8 mouse cellular contexts compared by ENCODE assay signal in genomic region chr1:163403498-163404126, GRCm38 (mm10). TPM values are rescaled to one million over a fixed set of nuclear protein-coding genes. Genes with fewer than 3 reads are reported as not detected.
DNase-seq lines count a peak whose midpoint lies in the region; ATAC-seq and TF ChIP-seq lines count a peak whose summit lies in the region.

TSS of gene Gorab (minus strand) at chr1:163403669.

- no peaks in the 10 kb centered on the region for H3K36me3 ChIP-seq in C2C12 (ENCODE audit: control insufficient read depth, insufficient read depth)
- H3K36me3 ChIP-seq in erythroblast, embryonic 14.5 days (ENCODE audit: control insufficient read depth): no peaks in the 10 kb centered on the region
- no peaks in the 10 kb centered on the region for H3K36me3 ChIP-seq in heart, embryonic 11.5 days (ENCODE audit: control insufficient read depth, insufficient read depth, low read length)
- no peaks in the 10 kb centered on the region for H3K36me3 ChIP-seq in kidney, embryonic 16.5 days (ENCODE audit: insufficient read depth, low read length)
- no peaks in the 10 kb centered on the region for H3K36me3 ChIP-seq in liver, adult 2 months (ENCODE audit: control insufficient read depth, insufficient read depth, low read length)
- no peaks in the 10 kb centered on the region for H3K36me3 ChIP-seq in myocyte (ENCODE audit: control insufficient read depth, insufficient read depth)
- no peaks in the 10 kb centered on the region for H3K36me3 ChIP-seq in splenic B cell, adult 2 months (ENCODE audit: control insufficient read depth, insufficient read depth, low read length, poor library complexity, severe bottlenecking)

- TF ChIP-seq POLR2A in brain, embryonic 14.5 days (IDR thresholded peaks at IDR 0.05; ENCODE audit: borderline replicate concordance, extremely low read depth, insufficient read depth, insufficient read length, poor library complexity, severe bottlenecking): peak; percentile 25; the same call in 1 of the 2 replicates
- peak; percentile 32; the same call in 1 of the 2 replicates for TF ChIP-seq POLR2A in liver, adult 2 months (IDR thresholded peaks at IDR 0.05; ENCODE audit: extremely low read depth, insufficient read depth, low read length)
- TF ChIP-seq POLR2A in myocyte (IDR thresholded peaks at IDR 0.05; ENCODE audit: insufficient read length, low read depth): peak; percentile 62

- peak; percentile 100 for ATAC-seq in heart, embryonic 11.5 days (replicated peaks; ENCODE audit: insufficient number of reproducible peaks, low FRiP score, low TSS enrichment)
- ATAC-seq in kidney, embryonic 16.5 days (ENCODE audit: low FRiP score, low TSS enrichment): peak; percentile 100

- H3K27ac ChIP-seq in heart, embryonic 11.5 days (ENCODE audit: low read depth, low read length): peak within 1 kb of the TSS; percentile 64; the same call in 1 of the 2 replicates
- H3K27ac ChIP-seq in kidney, embryonic 16.5 days (ENCODE audit: low read length): peak within 1 kb of the TSS; percentile 91
- H3K27ac ChIP-seq in liver, adult 2 months (replicated peaks; ENCODE audit: insufficient read depth, low read depth, low read length): peak within 1 kb of the TSS; percentile 92

- peaks cover 37% of the 10 kb centered on the region for H3K79me3 ChIP-seq in C2C12 (ENCODE audit: low read depth)

- H3K79me2 ChIP-seq in C2C12 (ENCODE audit: control insufficient read depth, insufficient read depth) (peaks cover 49% of the 10 kb centered on the region), myocyte (ENCODE audit: control insufficient read depth, insufficient read depth) (peaks cover 51% of the 10 kb centered on the region)
- H3K79me2 ChIP-seq in liver, adult 2 months (ENCODE audit: control insufficient read depth, insufficient read depth, low read length): peaks cover 4% of the 10 kb centered on the region; the same call in 1 of the 2 replicates

- WGBS in heart, embryonic 11.5 days (ENCODE audit: insufficient replicate concordance): 1% methylated on average over 28 of the region's 28 CpGs
- WGBS in kidney, embryonic 16.5 days: under 1% methylated on average over 28 of the region's 28 CpGs
- under 1% methylated on average over 28 of the region's 28 CpGs for WGBS in liver, adult 2 months

- peak; percentile 98 for DNase-seq in brain, embryonic 14.5 days (ENCODE audit: low read depth)
- peak; percentile 86 for DNase-seq in liver, adult 2 months (ENCODE audit: extremely low read depth, low read depth, low spot score)
- peak; percentile 94 for DNase-seq in splenic B cell, adult 2 months (ENCODE audit: low read depth, low spot score)

- peak within 1 kb of the TSS; percentile 85 for H3K9ac ChIP-seq in heart, embryonic 11.5 days (ENCODE audit: low read depth, low read length)
- peak within 1 kb of the TSS; percentile 85 for H3K9ac ChIP-seq in kidney, embryonic 16.5 days (replicated peaks; ENCODE audit: low read length)
- peak within 1 kb of the TSS; percentile 87 for H3K9ac ChIP-seq in liver, adult 2 months (ENCODE audit: low read depth, low read length)

- H3K27me3 ChIP-seq in C2C12 (ENCODE audit: control insufficient read depth, insufficient read depth, insufficient read length): no peaks in the 10 kb centered on the region
- no peaks in the 10 kb centered on the region for H3K27me3 ChIP-seq in erythroblast, embryonic 14.5 days (ENCODE audit: control insufficient read depth)
- no peaks in the 10 kb centered on the region for H3K27me3 ChIP-seq in heart, embryonic 11.5 days (ENCODE audit: control insufficient read depth, insufficient read depth, low read length)
- no peaks in the 10 kb centered on the region for H3K27me3 ChIP-seq in kidney, embryonic 16.5 days (ENCODE audit: insufficient read depth, low read length)
- H3K27me3 ChIP-seq in liver, adult 2 months (ENCODE audit: control insufficient read depth, insufficient read depth, low read length): no peaks in the 10 kb centered on the region
- H3K27me3 ChIP-seq in myocyte (ENCODE audit: control insufficient read depth, insufficient read depth, insufficient read length): no peaks in the 10 kb centered on the region
- no peaks in the 10 kb centered on the region for H3K27me3 ChIP-seq in splenic B cell, adult 2 months (ENCODE audit: control insufficient read depth, insufficient read depth, low read length, poor library complexity, severe bottlenecking)

- H3K4me3 ChIP-seq in C2C12 (ENCODE audit: insufficient read depth, poor library complexity, severe bottlenecking) (peak within 1 kb of the TSS; percentile 93), myocyte (peak within 1 kb of the TSS; percentile 94)
- peak within 1 kb of the TSS; percentile 75 for H3K4me3 ChIP-seq in erythroblast, embryonic 14.5 days (replicated peaks)
- peak within 1 kb of the TSS; percentile 88 for H3K4me3 ChIP-seq in heart, embryonic 11.5 days (ENCODE audit: low read depth, low read length)
- H3K4me3 ChIP-seq in kidney, embryonic 16.5 days (ENCODE audit: low read length): peak within 1 kb of the TSS; percentile 88
- peak within 1 kb of the TSS; percentile 75 for H3K4me3 ChIP-seq in liver, adult 2 months (ENCODE audit: insufficient read depth, low read depth, low read length)

- TF ChIP-seq CTCF in C2C12 (IDR thresholded peaks at IDR 0.05; ENCODE audit: control insufficient read depth, insufficient read depth, insufficient read length): no peak
- TF ChIP-seq CTCF in brain, embryonic 14.5 days (IDR thresholded peaks at IDR 0.05; ENCODE audit: borderline replicate concordance, extremely low read depth, insufficient read depth, insufficient read length): no peak
- TF ChIP-seq CTCF in liver, adult 2 months (IDR thresholded peaks at IDR 0.05; ENCODE audit: low read depth, low read length): no peak

- H3ac ChIP-seq in C2C12 (ENCODE audit: control insufficient read depth, insufficient read length, low read depth): peak within 1 kb of the TSS; percentile 67
- H3ac ChIP-seq in myocyte (ENCODE audit: control insufficient read depth, insufficient read length): peak within 1 kb of the TSS; percentile 90

- H3K9me3 ChIP-seq in erythroblast, embryonic 14.5 days (ENCODE audit: control insufficient read depth, low read length): no peaks in the 10 kb centered on the region
- H3K9me3 ChIP-seq in heart, embryonic 11.5 days (replicated peaks; ENCODE audit: control insufficient read depth, low read length): no peaks in the 10 kb centered on the region
- no peaks in the 10 kb centered on the region for H3K9me3 ChIP-seq in kidney, embryonic 16.5 days (ENCODE audit: low read length)

- peaks cover 19% of the 10 kb centered on the region for H3K4me1 ChIP-seq in erythroblast, embryonic 14.5 days (ENCODE audit: control insufficient read depth)
- peaks cover 3% of the 10 kb centered on the region for H3K4me1 ChIP-seq in heart, embryonic 11.5 days (ENCODE audit: control insufficient read depth, insufficient read depth, low read length)
- H3K4me1 ChIP-seq in kidney, embryonic 16.5 days (ENCODE audit: insufficient read depth, low read length): peaks cover 13% of the 10 kb centered on the region
- peaks cover 6% of the 10 kb centered on the region for H3K4me1 ChIP-seq in liver, adult 2 months (ENCODE audit: control insufficient read depth, insufficient read depth, low read length)

- H3K4me2 ChIP-seq in heart, embryonic 11.5 days: peak within 1 kb of the TSS; percentile 69
- H3K4me2 ChIP-seq in kidney, embryonic 16.5 days (replicated peaks; ENCODE audit: low read depth, low read length): peak within 1 kb of the TSS; percentile 69
- H3K4me2 ChIP-seq in myocyte (ENCODE audit: low read depth): peak within 1 kb of the TSS; percentile 88

TF ChIP-seq in C2C12, 6 proteins besides CTCF, POLR2A, EP300 and RAD21:
- no peak for TF ChIP-seq FOSL1 (IDR thresholded peaks at IDR 0.05; ENCODE audit: insufficient read depth, low read length, poor library complexity, severe bottlenecking)
- TF ChIP-seq MAX (IDR thresholded peaks at IDR 0.05): peak; percentile 100

TF ChIP-seq in myocyte, 11 proteins besides CTCF, POLR2A, EP300 and RAD21:
- TF ChIP-seq MYOG (IDR thresholded peaks at IDR 0.05; ENCODE audit: control insufficient read depth in 1 of 3, insufficient read depth in 1 of 3, insufficient read length in 2 of 3, low read depth in 2 of 3) (no peak), E2F4 (IDR thresholded peaks at IDR 0.05; ENCODE audit: insufficient read depth) (peak; percentile 78), MAX (IDR thresholded peaks at IDR 0.05; ENCODE audit: low read depth) (peak; percentile 100), SRF (IDR thresholded peaks at IDR 0.05; ENCODE audit: control insufficient read depth, insufficient read length, low read depth) (no peak)

RNA-seq across cellular contexts. Expression of gene Gorab, which starts in this region (rescaled TPM):
- polyA plus RNA-seq in C2C12 (2012; fragmentation: generic; extraction: Trizol) (3.7 TPM), myocyte (2012; fragmentation: generic; extraction: Trizol) (2.9 TPM)
- polyA plus RNA-seq in brain, embryonic 14.5 days (2012; rRNA removed): 14.2 and 14.9 TPM in 2 replicates
- 0.03 TPM in 2 replicates for polyA plus RNA-seq in erythroblast, embryonic 14.5 days (2012)
- 10.8 and 14.1 TPM in 2 replicates for polyA plus RNA-seq in heart, embryonic 11.5 days (2014; fragmentation: Nextera tagmentation; extraction: Ambion mirVana)
- polyA plus RNA-seq in kidney, embryonic 16.5 days (2015; fragmentation: Nextera tagmentation; extraction: Ambion mirVana): 21.9 and 22.2 TPM in 2 replicates
- 1.7 and 2.6 TPM in 2 replicates for total RNA-seq in liver, adult 2 months (2014; rRNA removed)
- 0.66 and 0.71 TPM in 2 replicates for polyA plus RNA-seq in liver, adult 2 months (2012; rRNA removed)

Comparison
In these comparisons a context has a peak if more than half of its experiments do, and no peak if none do; other contexts are left out.
1. Peak in every context shown above with its lines: DNase-seq, ATAC-seq, H3K4me3 ChIP-seq and H3K27ac ChIP-seq.